Mouse (Mus musculus): ENCODE results near the gene Hoxc11.

Hoxc11 gene

GRCm38 (mm10) chr15:102954192-102955006 lies at the start of gene Hoxc11:
Gene Hoxc11, plus strand, starts transcription at chr15:102954427.
- DNase-seq (ENCODE audit: inconsistent ontology term), result no peak

DNA sequence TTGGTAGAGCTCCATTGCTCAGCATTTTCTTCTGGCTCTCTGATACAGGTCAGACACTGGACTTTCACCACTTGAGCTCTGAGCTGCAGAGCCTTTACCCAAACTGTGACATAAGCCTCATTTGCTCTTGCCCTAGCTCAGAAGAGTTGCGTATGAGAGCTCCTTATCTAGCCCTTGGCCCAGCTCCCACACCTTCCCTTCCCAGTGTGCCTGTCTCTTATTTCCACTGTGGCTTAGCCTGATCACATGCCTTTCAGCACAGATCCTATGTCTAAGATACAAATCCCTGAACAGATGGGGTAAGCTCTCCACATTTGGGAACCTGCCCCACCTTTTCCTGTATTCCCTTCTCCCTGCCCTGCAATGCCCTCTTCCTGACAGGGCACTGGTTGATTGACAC lies 49.3 kb upstream of the Hoxc11 start:
- no peak for DNase-seq (ENCODE audit: inconsistent ontology term)

DNA sequence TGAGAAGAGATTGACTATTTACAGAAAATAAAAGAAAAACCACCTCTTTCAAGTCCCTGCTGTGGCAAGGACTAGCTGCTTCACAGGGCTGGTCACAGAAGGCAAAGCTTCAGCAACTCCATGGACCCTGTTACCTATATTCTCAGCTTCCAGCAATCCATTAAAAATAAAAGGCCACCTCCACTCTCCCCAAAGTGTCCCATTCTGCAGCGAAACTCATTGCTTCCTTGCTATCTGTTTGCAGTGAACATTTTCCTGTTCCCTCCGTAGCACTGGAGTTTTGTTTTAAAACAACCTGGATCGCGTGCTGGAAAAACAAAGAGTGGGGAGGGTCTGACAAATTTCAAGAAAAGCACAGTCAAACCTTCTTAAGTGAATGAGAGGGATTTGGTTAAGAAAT lies 44.7 kb upstream of the Hoxc11 start:
- no peak for DNase-seq (ENCODE audit: inconsistent ontology term)

GRCm38 (mm10) chr15:102910038-102910437 lies 44.2 kb upstream of the Hoxc11 start:
- no peak for DNase-seq (ENCODE audit: inconsistent ontology term)

DNA sequence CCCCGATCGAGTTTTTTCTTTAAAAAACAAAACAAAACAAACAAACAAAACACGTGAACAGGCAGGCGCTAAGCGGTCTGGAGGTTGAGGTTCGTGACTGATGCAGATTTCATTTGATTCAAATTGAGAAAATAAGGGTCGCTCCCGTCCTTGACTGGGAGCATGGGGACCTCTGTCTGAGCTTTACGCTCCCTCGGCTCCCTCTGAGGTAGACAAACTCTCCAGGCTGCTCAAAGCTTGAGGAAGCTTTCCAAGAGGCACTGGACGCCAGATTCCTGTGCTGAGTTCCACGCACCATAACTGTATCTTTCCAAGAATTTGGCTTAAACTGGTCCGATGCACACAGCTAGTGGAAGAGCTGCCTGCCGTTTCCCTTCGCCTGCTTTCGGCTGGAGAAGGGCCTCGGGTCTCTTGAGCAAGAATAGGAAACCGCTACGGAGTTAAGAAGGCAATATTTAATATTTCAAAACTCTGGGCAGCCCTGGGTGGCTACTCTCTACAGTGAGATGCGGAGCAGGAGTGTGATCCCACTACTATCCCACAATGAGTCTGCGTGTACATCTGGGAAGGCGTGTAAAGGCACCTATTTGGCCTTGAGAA lies 43.6 kb upstream of the Hoxc11 start:
- no peak for DNase-seq (ENCODE audit: inconsistent ontology term)

- DNase-seq (ENCODE audit: inconsistent ontology term), result no peak
Observed at GRCm38 (mm10) chr15:102913038-102913585, 41.1 kb upstream of the Hoxc11 start.

DNA sequence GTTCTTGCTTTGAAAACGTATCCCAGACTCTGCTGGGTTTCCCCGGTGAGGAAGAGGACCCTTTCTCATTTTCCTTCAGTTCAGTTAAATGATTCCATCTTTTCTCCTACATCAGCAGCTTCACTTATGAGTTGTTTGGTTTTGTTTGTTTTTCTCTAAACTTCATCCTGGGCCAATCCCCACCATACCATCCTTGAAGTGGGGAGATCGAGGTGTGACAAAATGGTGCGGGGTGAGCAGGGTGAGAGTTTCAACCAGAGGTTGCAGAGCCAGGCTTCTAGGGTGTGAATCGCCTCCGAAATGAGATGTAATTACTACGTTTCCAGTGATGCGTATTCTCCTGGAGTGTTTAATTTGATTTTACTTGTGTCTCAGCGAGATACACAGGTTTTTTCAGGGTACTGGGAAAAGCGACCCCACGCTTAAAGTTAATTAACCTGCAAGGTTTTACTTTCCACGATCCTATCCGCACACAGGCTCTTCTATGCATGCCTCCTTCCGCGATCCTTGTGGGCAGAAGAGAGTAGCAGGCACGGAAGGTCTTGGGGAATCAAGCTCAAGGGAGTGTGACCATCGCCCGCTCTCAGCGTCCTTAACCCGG lies 36.2 kb upstream of the Hoxc11 start:
- no peak for DNase-seq (ENCODE audit: inconsistent ontology term)

DNA sequence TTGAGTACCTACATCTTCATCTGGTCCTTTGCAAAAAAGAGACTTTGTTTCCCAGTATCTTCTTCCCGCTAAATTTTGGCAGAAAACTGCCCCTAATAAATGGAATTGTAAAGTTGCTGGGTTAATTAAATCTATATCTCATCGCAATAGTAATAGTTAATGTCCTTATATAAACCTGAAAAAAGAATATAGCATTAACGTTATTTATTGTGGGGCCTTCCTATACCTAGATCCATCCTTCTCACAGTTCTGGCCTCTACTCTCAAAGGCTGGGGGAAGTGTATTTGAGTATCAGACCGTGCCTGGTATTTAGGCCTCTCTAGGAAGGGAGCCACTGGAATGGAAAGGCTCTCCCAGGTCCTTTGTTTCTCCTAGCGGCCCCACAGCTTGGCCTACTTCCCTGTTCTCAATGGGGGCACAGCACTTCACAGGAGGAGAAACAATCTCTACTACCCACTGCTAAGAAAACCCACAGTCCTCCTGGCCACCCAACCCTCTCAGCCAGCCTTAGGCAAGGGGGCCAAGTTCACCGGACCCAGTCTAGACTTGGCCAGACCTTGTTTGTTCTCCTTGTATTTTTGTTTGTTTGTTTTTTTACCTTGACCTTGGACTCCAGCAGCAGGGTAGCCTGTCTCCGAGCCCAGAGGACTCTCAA lies 35.5 kb upstream of the Hoxc11 start:
- no peak for DNase-seq (ENCODE audit: inconsistent ontology term)

- DNase-seq (ENCODE audit: inconsistent ontology term), result no peak
Observed at GRCm38 (mm10) chr15:102919336-102920180, 34.7 kb upstream of the Hoxc11 start.

DNA sequence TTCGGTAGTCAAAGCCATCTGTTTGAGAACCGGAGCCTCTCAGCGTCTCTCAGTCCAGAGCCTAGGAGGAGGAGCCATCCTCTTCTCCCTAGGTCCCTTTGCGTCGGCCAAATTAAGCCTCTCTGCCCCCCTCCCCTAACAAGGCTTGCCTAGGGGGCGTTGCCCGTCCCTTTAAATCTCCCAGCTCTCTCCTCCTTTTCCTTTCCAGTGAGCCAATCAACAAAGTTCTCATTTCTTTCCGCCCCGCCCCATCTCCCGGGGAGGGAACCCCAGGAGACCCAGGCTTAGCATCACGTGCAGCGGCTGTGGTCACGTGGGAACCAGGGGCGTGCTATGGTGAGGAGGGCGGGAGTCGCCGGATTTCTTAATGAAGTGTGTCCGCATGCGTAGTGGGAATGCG lies 33.6 kb upstream of the Hoxc11 start:
- peak; percentile 42 for DNase-seq (ENCODE audit: inconsistent ontology term)

- DNase-seq (ENCODE audit: inconsistent ontology term), result no peak
Observed at GRCm38 (mm10) chr15:102921053-102922011, 32.9 kb upstream of the Hoxc11 start, which contains the start of gene Hoxc13. Gene Hoxc13, plus strand, starts transcription at chr15:102921103.

GRCm38 (mm10) chr15:102922012-102922362 lies 32.2 kb upstream of the Hoxc11 start:
- no peak for DNase-seq (ENCODE audit: inconsistent ontology term)

DNA sequence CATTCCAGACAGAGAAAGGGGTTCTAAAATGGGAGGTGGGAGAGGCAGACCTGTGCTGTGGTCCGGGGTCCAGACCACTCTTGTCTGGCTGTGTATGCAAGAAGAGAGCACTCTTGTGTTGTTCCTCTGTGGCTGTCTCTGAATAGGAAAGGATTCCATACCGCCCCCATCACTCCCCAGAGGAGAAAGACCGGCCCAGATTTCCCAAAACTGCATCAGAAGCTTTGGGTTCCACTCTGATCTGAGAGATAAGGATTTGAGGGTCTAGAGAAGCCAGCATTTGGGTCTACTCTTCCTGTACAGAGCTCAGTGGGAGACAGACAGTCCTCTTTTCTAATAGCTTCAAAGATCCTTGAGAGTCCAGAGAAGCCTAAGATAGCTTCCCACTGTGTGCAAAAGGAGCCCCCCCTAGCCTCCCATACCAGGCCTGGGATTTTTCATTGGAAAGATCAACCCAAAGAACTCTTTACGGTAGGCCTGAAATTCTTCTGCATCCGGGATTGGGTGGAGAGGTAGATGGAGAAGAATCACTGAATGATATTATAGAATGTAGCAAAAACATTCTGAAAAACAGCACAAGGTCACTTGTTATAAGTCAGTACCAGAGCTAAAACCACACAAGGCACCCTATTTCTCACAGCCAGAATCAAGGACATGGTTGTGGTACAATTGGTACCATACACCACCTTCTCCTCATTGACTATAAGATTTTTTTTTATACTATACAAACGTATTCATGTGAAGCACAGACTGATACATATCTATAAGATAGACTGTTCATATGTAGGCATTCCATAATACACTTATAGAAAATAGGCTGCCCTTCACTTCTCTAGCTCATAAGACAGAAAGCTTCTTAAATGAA lies 31.4 kb upstream of the Hoxc11 start:
- DNase-seq (ENCODE audit: inconsistent ontology term), result no peak

DNA sequence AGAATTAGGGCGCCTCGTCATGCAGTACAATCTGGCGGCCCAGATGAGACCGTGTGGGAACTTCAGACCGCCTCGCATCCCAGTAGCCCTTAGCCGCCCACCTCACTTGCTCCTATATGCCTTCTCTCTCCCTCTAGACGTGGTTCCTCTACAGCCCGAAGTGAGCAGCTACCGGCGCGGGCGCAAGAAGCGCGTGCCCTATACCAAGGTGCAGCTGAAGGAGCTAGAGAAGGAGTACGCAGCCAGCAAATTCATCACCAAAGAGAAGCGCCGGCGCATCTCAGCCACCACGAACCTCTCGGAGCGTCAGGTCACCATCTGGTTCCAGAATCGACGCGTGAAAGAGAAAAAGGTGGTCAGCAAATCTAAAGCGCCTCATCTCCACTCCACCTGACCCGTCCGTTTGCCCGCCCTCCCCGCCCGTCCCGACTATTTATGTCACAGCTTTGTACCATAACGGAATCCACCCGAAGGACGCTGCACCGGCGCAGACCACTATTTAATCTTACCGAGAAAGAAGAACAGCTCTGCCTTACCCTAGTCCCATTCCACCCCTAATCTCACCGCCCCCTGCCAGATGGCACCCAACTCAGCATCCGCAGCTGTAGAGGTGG lies 27.1 kb upstream of the Hoxc11 start:
- no peak for DNase-seq (ENCODE audit: inconsistent ontology term)

GRCm38 (mm10) chr15:102931706-102932358 lies 22.4 kb upstream of the Hoxc11 start:
- DNase-seq (ENCODE audit: inconsistent ontology term), result no peak

- DNase-seq (ENCODE audit: inconsistent ontology term), result no peak
Observed at GRCm38 (mm10) chr15:102934438-102934837, 19.8 kb upstream of the Hoxc11 start.

DNA sequence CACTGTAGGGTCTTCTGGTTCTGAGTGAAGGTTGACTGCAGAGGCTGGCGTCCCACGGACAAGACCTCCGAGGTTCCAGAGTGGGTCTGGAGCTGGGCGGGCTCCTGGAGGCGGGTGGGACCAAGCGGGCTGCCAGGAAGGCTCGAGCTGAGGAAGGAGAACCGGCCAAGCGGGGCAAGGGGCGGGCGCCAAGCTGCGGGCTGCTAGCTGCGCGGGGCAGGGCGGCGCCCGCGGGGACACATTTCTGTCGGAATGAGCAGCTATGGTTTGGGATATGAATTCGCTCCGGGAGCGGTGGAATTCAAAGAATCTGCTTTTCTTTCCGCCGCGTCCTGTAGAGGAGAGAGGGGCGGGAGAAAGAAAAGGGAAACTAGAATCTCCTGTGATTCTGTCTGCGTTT lies 19.3 kb upstream of the Hoxc11 start:
- DNase-seq (ENCODE audit: inconsistent ontology term), result peak; percentile 43

All from Muller cell, postnatal 12 days (primary cell).